Mouse (Mus musculus) layer of hippocampus, adult 9-10 months (tissue): ENCODE results near the gene Pcdh7.
"Not testable (repeated sequence)": the region's sequence is repeated elsewhere in the genome, so short reads cannot be mapped to it uniquely, and the experiment has no call there.

Experiments
- DNase-seq: peaks from one replicate; pipeline ENCODE4 v3.0.0; 2022; ENCODE audit warnings: low spot score

Gene Pcdh7

GRCm38 (mm10) chr5:58118930-58119611 is 401.3 kb downstream of the Pcdh7 start:
- DNase-seq: no peak

- no peak for DNase-seq
Measured at GRCm38 (mm10) chr5:58143897-58144296, 426.1 kb downstream of the Pcdh7 start.

- DNase-seq: no peak
Measured at GRCm38 (mm10) chr5:58153966-58154365, 436.2 kb downstream of the Pcdh7 start.

- DNase-seq: no peak
Measured at GRCm38 (mm10) chr5:58172218-58172617, 454.5 kb downstream of the Pcdh7 start.

- not testable (repeated sequence) for DNase-seq
Measured at GRCm38 (mm10) chr5:58174335-58174734, 456.6 kb downstream of the Pcdh7 start.

GRCm38 (mm10) chr5:58175532-58175931 is 457.8 kb downstream of the Pcdh7 start:
- DNase-seq: no peak
